Mouse (Mus musculus) myocyte (in vitro differentiated cells): ENCODE results near the gene Inafm1. TPM values are rescaled to one million over a fixed set of nuclear protein-coding genes. Genes with fewer than 3 reads are reported as not detected.

Experiments
- H3K27me3 ChIP-seq: one replicate; pipeline ENCODE4 v1.6.1; 2011; ENCODE audit not compliant: control insufficient read depth, insufficient read depth, insufficient read length
- H3K36me3 ChIP-seq: one replicate; pipeline ENCODE4 v1.6.1; 2011; ENCODE audit not compliant: control insufficient read depth, insufficient read depth
- H3K4me2 ChIP-seq: one replicate; pipeline ENCODE4 v1.6.1; 2011; ENCODE audit warnings: low read depth, control low read depth
- H3K4me3 ChIP-seq: one replicate; pipeline ENCODE4 v1.5.1; 2011; ENCODE audit warnings: mild to moderate bottlenecking, control low read depth, moderate library complexity
- H3K79me2 ChIP-seq: one replicate; pipeline ENCODE4 v1.6.1; 2011; ENCODE audit not compliant: control insufficient read depth, insufficient read depth
- H3ac ChIP-seq: one replicate; pipeline ENCODE4 v1.6.1; 2011; ENCODE audit not compliant: control insufficient read depth, insufficient read length
- CEBPB ChIP-seq: IDR thresholded peaks from 2 replicates; pipeline ENCODE4 v1.6.1; 2011; ENCODE audit warnings: mild to moderate bottlenecking, moderate library complexity; ENCODE audit not compliant: poor library complexity, insufficient read depth, severe bottlenecking
- E2F4 ChIP-seq: IDR thresholded peaks from one replicate; pipeline ENCODE4 v1.6.1; 2011; ENCODE audit warnings: mild to moderate bottlenecking, control low read depth, moderate library complexity; ENCODE audit not compliant: insufficient read depth
- MAX ChIP-seq: IDR thresholded peaks from one replicate; pipeline ENCODE4 v1.6.1; 2011; ENCODE audit warnings: low read depth, mild to moderate bottlenecking, control low read depth
- MYOD1 ChIP-seq, 3 experiments: IDR thresholded peaks; one replicate each; pipeline ENCODE4 v1.6.1; 2011; ENCODE audit warnings: control low read depth in 2 of 3, low read depth in 2 of 3, mild to moderate bottlenecking in 2 of 3, moderate library complexity in 1 of 3; ENCODE audit not compliant: insufficient read length in 2 of 3, control insufficient read depth in 1 of 3
- MYOG ChIP-seq, 3 experiments: IDR thresholded peaks; one replicate each; pipeline ENCODE4 v1.6.1; 2011; ENCODE audit warnings: control low read depth in 2 of 3, low read depth in 2 of 3, mild to moderate bottlenecking in 2 of 3; ENCODE audit not compliant: insufficient read length in 2 of 3, control insufficient read depth in 1 of 3, insufficient read depth in 1 of 3
- POLR2A ChIP-seq: IDR thresholded peaks from one replicate; pipeline ENCODE4 v1.6.1; 2011; ENCODE audit warnings: low read depth, mild to moderate bottlenecking, control low read depth, moderate library complexity; ENCODE audit not compliant: insufficient read length
- POLR2AphosphoS2 ChIP-seq: IDR thresholded peaks from one replicate; pipeline ENCODE4 v1.6.1; 2011; ENCODE audit warnings: low read depth, control low read depth; ENCODE audit not compliant: insufficient read length
- REST ChIP-seq: IDR thresholded peaks from one replicate; pipeline ENCODE4 v1.6.1; 2011; ENCODE audit warnings: mild to moderate bottlenecking, control low read depth, moderate library complexity; ENCODE audit not compliant: insufficient read depth, insufficient read length
- SRF ChIP-seq: IDR thresholded peaks from one replicate; pipeline ENCODE4 v1.6.1; 2011; ENCODE audit warnings: low read depth; ENCODE audit not compliant: control insufficient read depth, insufficient read length
- TCF12 ChIP-seq: IDR thresholded peaks from one replicate; pipeline ENCODE4 v1.6.1; 2011; ENCODE audit warnings: mild to moderate bottlenecking, control low read depth; ENCODE audit not compliant: poor library complexity, insufficient read depth, severe bottlenecking
- TCF3 ChIP-seq: IDR thresholded peaks from one replicate; pipeline ENCODE4 v1.6.1; 2011; ENCODE audit warnings: low read depth, control low read depth; ENCODE audit not compliant: insufficient read length
- USF1 ChIP-seq: IDR thresholded peaks from one replicate; pipeline ENCODE4 v1.6.1; 2011; ENCODE audit warnings: low read depth, mild to moderate bottlenecking, control low read depth, moderate library complexity
- polyA plus RNA-seq: library from polyadenylated mRNA; unstranded; fragments of >200 nt; fragmentation: generic; extraction: Trizol; gene quantifications from one replicate; pipeline ENCODE4 v1.2.1, GENCODE M21; 2012; ENCODE audit warnings: missing spikeins

Inafm1 gene
- 12.1 TPM for polyA plus RNA-seq

DNA sequence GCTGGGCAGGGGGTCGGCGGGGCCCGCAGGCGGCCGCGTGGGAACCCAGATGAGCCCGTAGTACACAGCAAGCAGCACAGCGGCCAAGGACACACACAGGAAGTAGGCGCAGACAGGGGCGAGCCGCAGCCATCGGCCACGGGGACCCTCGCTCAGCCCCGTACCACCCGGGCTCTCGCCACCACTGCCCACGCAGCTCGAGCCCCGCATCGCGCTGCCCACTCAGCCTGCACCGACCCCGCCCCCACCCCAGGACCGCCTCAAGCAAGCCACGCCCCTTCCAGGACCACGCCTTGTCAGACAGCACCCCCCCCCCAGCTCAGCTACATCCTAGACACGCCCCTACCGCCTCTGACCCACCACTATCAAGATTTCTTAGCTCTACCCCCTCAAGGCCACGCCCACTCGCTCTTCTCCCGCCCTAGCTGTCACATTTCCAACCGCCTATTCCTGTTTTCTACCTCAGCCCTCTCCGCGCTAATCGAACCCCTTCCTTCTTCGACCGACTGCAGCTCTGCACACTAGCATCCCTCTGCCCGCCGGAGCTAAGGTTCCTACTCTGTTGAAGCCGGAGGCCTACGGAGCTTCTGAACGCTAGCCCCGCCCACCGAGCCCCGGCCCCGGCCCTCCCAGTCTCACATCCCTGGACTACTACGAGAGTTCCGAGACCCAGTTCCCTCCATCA is at the start of gene Inafm1:
Gene Inafm1 (minus strand): TSS at position 537 of the 685 bp plus-strand sequence.
- TF ChIP-seq TCF3 = no peak
- no peak for TF ChIP-seq E2F4
- TF ChIP-seq REST = no peak
- no peak for TF ChIP-seq USF1
- no peak for TF ChIP-seq MYOG (IDR thresholded peaks at IDR 0.05; ENCODE audit: control insufficient read depth in 1 of 3, insufficient read depth in 1 of 3, insufficient read length in 2 of 3, low read depth in 2 of 3)
- peak in 1 of 3 experiments; percentile 19 for TF ChIP-seq MYOD1 (IDR thresholded peaks at IDR 0.05; ENCODE audit: control insufficient read depth in 1 of 3, insufficient read length in 2 of 3, low read depth in 2 of 3)
- TF ChIP-seq POLR2AphosphoS2 = peak; percentile 93
- peak; percentile 34 for TF ChIP-seq POLR2A
- TF ChIP-seq TCF12 = no peak
- Histone ChIP-seq H3K36me3 (peaks cover 5% of the 10 kb centered on the region), H3K79me2 (no peaks in the 10 kb centered on the region), H3K27me3 (no peaks in the 10 kb centered on the region), H3K4me2 (peak within 1 kb of the TSS; percentile 75), H3K4me3 (peak within 1 kb of the TSS; percentile 18), H3ac (peak within 1 kb of the TSS; percentile 21)

DNA sequence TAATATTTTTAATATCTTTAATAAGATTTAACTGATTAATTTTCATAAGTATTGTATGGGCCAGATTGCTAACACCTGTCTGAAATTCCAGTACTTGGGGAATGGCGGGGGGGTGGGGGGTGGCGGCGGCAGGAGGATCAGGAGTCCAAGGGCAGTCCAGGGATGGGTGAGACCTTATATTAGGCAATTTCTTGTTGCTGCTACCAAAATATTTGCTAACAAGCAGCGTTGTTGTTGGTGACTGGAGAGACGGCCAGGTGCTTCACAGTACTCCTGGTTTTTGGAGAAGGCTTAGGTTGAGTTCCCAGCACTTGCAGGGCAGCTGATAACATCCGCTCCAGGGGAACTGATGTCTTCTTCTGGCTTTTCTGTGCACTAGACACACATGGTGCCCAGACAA is 47.1 kb upstream of the Inafm1 start:
- no peak overlapping the region for H3K4me3 ChIP-seq
- H3K27me3 ChIP-seq = no peaks in the 10 kb centered on the region
- TF ChIP-seq POLR2A (no peak), POLR2AphosphoS2 (no peak), CEBPB (no peak), MYOG (IDR thresholded peaks at IDR 0.05; ENCODE audit: control insufficient read depth in 1 of 3, insufficient read depth in 1 of 3, insufficient read length in 2 of 3, low read depth in 2 of 3) (no peak), USF1 (no peak), REST (no peak), TCF12 (no peak), MYOD1 (IDR thresholded peaks at IDR 0.05; ENCODE audit: control insufficient read depth in 1 of 3, insufficient read length in 2 of 3, low read depth in 2 of 3) (no peak), TCF3 (no peak), SRF (no peak), MAX (no peak), E2F4 (no peak)

DNA sequence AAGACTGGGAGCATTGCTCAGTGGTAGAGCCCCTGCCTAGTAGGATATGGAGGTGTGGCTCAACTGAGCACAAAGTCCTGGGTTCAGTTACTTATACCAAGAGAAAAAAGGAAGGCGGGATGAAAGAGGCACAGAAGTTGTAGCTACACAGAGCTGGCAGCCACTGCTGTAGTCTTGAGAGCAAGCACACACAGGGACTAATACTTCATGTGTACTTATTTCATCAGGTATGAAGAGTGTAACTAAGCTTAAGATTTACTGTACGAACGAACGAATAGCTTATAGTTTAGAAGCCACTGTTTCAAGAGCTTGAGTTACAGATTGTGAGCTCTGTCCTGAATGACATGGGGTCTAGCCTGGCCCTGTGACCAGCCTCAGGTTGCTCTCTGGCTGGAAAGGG is 45.8 kb upstream of the Inafm1 start:
- Histone ChIP-seq H3ac (no peak overlapping the region), H3K27me3 (no peaks in the 10 kb centered on the region), H3K36me3 (peaks cover 12% of the 10 kb centered on the region), H3K79me2 (peaks cover 12% of the 10 kb centered on the region), H3K4me2 (no peak overlapping the region), H3K4me3 (no peak overlapping the region)
- TF ChIP-seq CEBPB = no peak
- no peak for TF ChIP-seq MYOD1 (IDR thresholded peaks at IDR 0.05; ENCODE audit: control insufficient read depth in 1 of 3, insufficient read length in 2 of 3, low read depth in 2 of 3)
- no peak for TF ChIP-seq TCF12
- no peak for TF ChIP-seq MAX
- TF ChIP-seq POLR2A = no peak
- TF ChIP-seq TCF3 = no peak

More for the DNA sequence above, 47.1 kb upstream of the Inafm1 start:
- Histone ChIP-seq H3K36me3 (peaks cover 12% of the 10 kb centered on the region), H3K79me2 (peaks cover 2% of the 10 kb centered on the region), H3K4me2 (no peak overlapping the region), H3ac (no peak overlapping the region)

DNA sequence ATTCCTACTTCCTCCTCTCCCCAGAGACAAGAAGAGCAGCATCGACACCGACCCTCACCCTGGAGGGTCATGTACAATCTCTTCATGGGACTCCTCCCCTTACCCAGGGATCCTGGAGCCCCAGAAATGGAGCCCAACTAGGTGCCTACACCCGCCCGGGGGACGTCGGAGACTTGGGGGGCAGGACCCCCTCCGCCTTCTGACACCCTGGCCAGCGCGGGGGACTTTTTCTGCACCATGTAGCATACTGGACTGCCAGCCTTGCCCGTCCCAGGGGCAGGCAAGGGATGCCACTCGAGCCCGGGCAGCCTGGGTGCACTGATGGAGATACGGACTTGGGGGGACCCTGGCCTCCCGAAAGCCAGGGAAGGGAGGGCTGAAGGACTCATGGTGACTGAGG is 43.7 kb upstream of the Inafm1 start:
- peaks cover 13% of the 10 kb centered on the region for H3K79me2 ChIP-seq
- TF ChIP-seq CEBPB = no peak
- TF ChIP-seq POLR2A = no peak
- TF ChIP-seq MYOD1 (IDR thresholded peaks at IDR 0.05; ENCODE audit: control insufficient read depth in 1 of 3, insufficient read length in 2 of 3, low read depth in 2 of 3) = no peak
- no peak overlapping the region for H3ac ChIP-seq
- peaks cover 12% of the 10 kb centered on the region for H3K36me3 ChIP-seq
- no peaks in the 10 kb centered on the region for H3K27me3 ChIP-seq
- H3K4me3 ChIP-seq = no peak overlapping the region
- H3K4me2 ChIP-seq = no peak overlapping the region

DNA sequence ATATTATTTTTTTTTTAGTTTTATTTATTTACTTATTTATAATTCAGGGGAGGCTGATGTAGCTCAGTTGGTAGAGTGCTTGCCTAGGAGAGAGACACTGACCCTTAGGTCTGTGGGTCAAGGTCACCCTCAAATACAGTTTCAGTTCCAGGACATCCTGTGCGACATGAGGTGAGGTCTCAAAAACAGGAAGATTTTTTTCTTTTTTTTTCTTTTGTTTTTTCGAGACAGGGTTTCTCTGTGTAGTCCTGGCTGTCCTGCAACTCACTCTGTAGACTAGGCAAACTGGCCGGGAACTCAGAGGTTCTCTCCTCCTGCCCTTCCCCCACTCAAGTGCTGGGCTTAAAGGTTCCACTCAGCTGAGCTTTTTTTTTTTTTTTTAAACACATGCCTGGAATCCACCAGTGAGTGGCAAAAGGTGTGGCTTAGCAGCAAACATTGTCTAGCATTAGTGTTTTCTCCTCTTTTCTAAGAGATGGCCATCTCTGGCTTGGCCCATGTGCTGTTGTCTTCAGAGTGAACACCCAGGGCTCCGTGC is 41.9 kb upstream of the Inafm1 start:
- no peak for TF ChIP-seq USF1
- TF ChIP-seq SRF = no peak
- no peak for TF ChIP-seq MYOG (IDR thresholded peaks at IDR 0.05; ENCODE audit: control insufficient read depth in 1 of 3, insufficient read depth in 1 of 3, insufficient read length in 2 of 3, low read depth in 2 of 3)
- TF ChIP-seq CEBPB = no peak
- TF ChIP-seq TCF12 = no peak
- TF ChIP-seq POLR2A = no peak
- TF ChIP-seq MYOD1 (IDR thresholded peaks at IDR 0.05; ENCODE audit: control insufficient read depth in 1 of 3, insufficient read length in 2 of 3, low read depth in 2 of 3) = no peak
- TF ChIP-seq REST = no peak
- TF ChIP-seq POLR2AphosphoS2 = no peak
- no peak for TF ChIP-seq MAX
- no peak for TF ChIP-seq TCF3
- no peak for TF ChIP-seq E2F4
- no peaks in the 10 kb centered on the region for H3K27me3 ChIP-seq
- H3K79me2 ChIP-seq = peaks cover 23% of the 10 kb centered on the region
- peaks cover 12% of the 10 kb centered on the region for H3K36me3 ChIP-seq
- no peak overlapping the region for H3K4me3 ChIP-seq
- no peak overlapping the region for H3ac ChIP-seq
- H3K4me2 ChIP-seq = no peak overlapping the region
